Mouse (Mus musculus) erythroblast, adult 5-6 weeks (primary cell): Measurements from ENCODE around the gene Otoa. TPM values are rescaled to one million over a fixed set of nuclear protein-coding genes. Genes with fewer than 3 reads are reported as not detected.

Source experiments
- ATAC-seq: replicated peaks from 2 replicates; pipeline ENCODE4 v1.8.0; 2016; ENCODE audit warnings: moderate number of reproducible peaks, mild to moderate bottlenecking, moderate TSS enrichment, inconsistent platforms; ENCODE audit not compliant: poor library complexity, low FRiP score, severe bottlenecking
- total RNA-seq, 2 experiments: library from RNA; stranded (forward) in 1 of 2; stranded (reverse) in 1 of 2; fragments of 150-400 nt in 1 of 2; fragments of 200-764, 138-1000 nt in 1 of 2; gene quantifications; 2 replicates each; pipeline versions ENCODE4 v1.2.3 to v1.2.4; 2015 to 2017; ENCODE audit warnings: low replicate concordance in 2 of 2

Gene Otoa
- total RNA-seq, 2 experiments from 2014 or later = not detected

- ATAC-seq = no peak
Observed at GRCm38 (mm10) chr7:121187201-121187786, 105.8 kb downstream of the Otoa start.

- no peak for ATAC-seq
Observed at GRCm38 (mm10) chr7:121188976-121189375, 107.5 kb downstream of the Otoa start.

GRCm38 (mm10) chr7:121198933-121199332 lies 117.5 kb downstream of the Otoa start:
- no peak for ATAC-seq

GRCm38 (mm10) chr7:121211804-121212203 lies 130.4 kb downstream of the Otoa start:
- ATAC-seq = no peak

Other genes starting within 250 kb of the Otoa start
- gene Eef2k, start 238.8 kb upstream of the Otoa start, total RNA-seq (2015; ENCODE audit: low replicate concordance) = 12.3 and 24.0 TPM in 2 replicates
- gene Eef2k, start 238.8 kb upstream of the Otoa start, total RNA-seq (2017; ENCODE audit: low replicate concordance) = 77.4 and 97.0 TPM in 2 replicates
- 3.1 and 3.3 TPM in 2 replicates for gene Polr3e, start 163.9 kb upstream of the Otoa start, total RNA-seq (2015; ENCODE audit: low replicate concordance)
- gene Polr3e, start 163.9 kb upstream of the Otoa start, total RNA-seq (2017; ENCODE audit: low replicate concordance) = 1.5 and 6.2 TPM in 2 replicates
- gene Cdr2, start 99.3 kb upstream of the Otoa start, total RNA-seq (2015; ENCODE audit: low replicate concordance) = 501 and 553 TPM in 2 replicates
- gene Cdr2, start 99.3 kb upstream of the Otoa start, total RNA-seq (2017; ENCODE audit: low replicate concordance) = 1,057 and 1,255 TPM in 2 replicates
- gene Mfsd13b, start 99.1 kb upstream of the Otoa start, total RNA-seq (2015; ENCODE audit: low replicate concordance) = not detected in 2 replicates
- 0.26 TPM in 1 of 2 replicates, not detected in the other for gene Mfsd13b, start 99.1 kb upstream of the Otoa start, total RNA-seq (2017; ENCODE audit: low replicate concordance)
- gene Mettl9, start 47.2 kb upstream of the Otoa start, total RNA-seq (2015; ENCODE audit: low replicate concordance) = 29.2 and 54.1 TPM in 2 replicates
- gene Mettl9, start 47.2 kb upstream of the Otoa start, total RNA-seq (2017; ENCODE audit: low replicate concordance) = 38.6 and 72.2 TPM in 2 replicates
- 143 and 177 TPM in 2 replicates for gene Igsf6, start 7.1 kb upstream of the Otoa start, total RNA-seq (2015; ENCODE audit: low replicate concordance)
- 89.2 and 93.5 TPM in 2 replicates for gene Igsf6, start 7.1 kb upstream of the Otoa start, total RNA-seq (2017; ENCODE audit: low replicate concordance)